ENCODE assay signal across 7 mouse cellular contexts in the genomic region with DNA sequence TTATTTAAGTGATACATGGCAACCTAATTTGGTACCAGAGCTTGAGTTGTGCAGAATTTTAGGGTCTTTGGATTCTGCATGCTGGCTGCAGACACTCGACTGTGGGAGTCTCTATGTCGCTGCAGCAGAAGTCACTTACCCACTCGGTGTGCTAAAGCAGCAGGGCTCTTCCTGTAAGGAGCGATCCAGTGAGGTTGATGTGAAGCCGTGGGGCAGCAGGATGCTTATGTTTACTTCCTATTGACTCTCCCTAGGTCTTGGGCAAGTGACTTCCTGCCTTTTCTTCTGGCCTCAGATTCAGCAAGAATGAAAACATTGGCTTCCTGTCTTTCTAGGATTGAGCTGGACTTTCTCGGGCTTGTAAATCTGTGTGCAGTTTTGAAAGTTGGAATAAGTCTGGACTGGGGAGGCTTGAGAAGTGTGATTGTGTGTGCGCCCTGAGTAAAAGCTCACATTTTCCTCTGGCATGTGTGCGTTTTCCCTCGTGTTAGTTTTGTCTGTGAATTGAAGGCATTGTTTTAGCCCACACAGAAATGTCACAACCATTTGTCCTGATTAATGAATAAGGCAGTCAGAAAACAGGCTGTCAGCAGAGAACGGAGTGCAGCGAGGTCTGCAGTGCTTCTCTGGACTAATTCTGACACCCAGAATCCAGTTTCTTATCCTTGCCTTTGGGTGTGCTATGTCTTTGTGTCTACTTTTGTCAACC.
DNase-seq lines count a peak whose midpoint lies in the region; ATAC-seq and TF ChIP-seq lines count a peak whose summit lies in the region.

No protein-coding gene starts in this region.

- H3K4me2 ChIP-seq in midbrain, embryonic 16.5 days (ENCODE audit: low read length) = no peak overlapping the region
- H3K4me2 ChIP-seq in midbrain, postnatal 0 days (ENCODE audit: low read depth, low read length, poor library complexity, severe bottlenecking) = no peak overlapping the region
- peak overlapping the region; percentile 16; the same call in 1 of the 2 replicates for H3K4me2 ChIP-seq in heart, embryonic 15.5 days
- no peak overlapping the region for H3K4me2 ChIP-seq in limb, embryonic 15.5 days

- no peaks in the 10 kb centered on the region for H3K9me3 ChIP-seq in midbrain, embryonic 16.5 days (replicated peaks; ENCODE audit: control insufficient read depth, low read length, poor library complexity, severe bottlenecking)
- H3K9me3 ChIP-seq in midbrain, postnatal 0 days (ENCODE audit: low read length) = no peaks in the 10 kb centered on the region
- no peaks in the 10 kb centered on the region for H3K9me3 ChIP-seq in heart, embryonic 15.5 days (replicated peaks)
- H3K9me3 ChIP-seq in limb, embryonic 15.5 days = no peaks in the 10 kb centered on the region

- no peak for ATAC-seq in midbrain, embryonic 16.5 days
- no peak for ATAC-seq in midbrain, postnatal 0 days (ENCODE audit: low FRiP score)
- 0 out of 2 replicates have a peak, but pooled peaks have one; percentile 43 for ATAC-seq in heart, embryonic 15.5 days (replicated peaks; ENCODE audit: insufficient number of reproducible peaks, insufficient read depth, low FRiP score, low read depth)
- ATAC-seq in limb, embryonic 15.5 days (ENCODE audit: insufficient number of reproducible peaks, low FRiP score, low TSS enrichment, low read depth) = no peak

- no peak overlapping the region for H3K9ac ChIP-seq in midbrain, embryonic 16.5 days (ENCODE audit: low read depth, low read length)
- no peak overlapping the region for H3K9ac ChIP-seq in midbrain, postnatal 0 days (replicated peaks; ENCODE audit: low read length, poor library complexity, severe bottlenecking)
- H3K9ac ChIP-seq in heart, embryonic 15.5 days = no peak overlapping the region
- H3K9ac ChIP-seq in limb, embryonic 15.5 days = no peak overlapping the region

- TF ChIP-seq CTCF in midbrain, postnatal 0 days (IDR thresholded peaks at IDR 0.05) = no peak

- H3K27me3 ChIP-seq in midbrain, embryonic 16.5 days (ENCODE audit: control insufficient read depth, insufficient read depth, low read depth, low read length) = no peaks in the 10 kb centered on the region
- H3K27me3 ChIP-seq in midbrain, postnatal 0 days (ENCODE audit: insufficient read depth, low read length) = no peaks in the 10 kb centered on the region
- no peaks in the 10 kb centered on the region for H3K27me3 ChIP-seq in heart, embryonic 15.5 days
- no peaks in the 10 kb centered on the region for H3K27me3 ChIP-seq in limb, embryonic 15.5 days

- H3K4me1 ChIP-seq in midbrain, embryonic 16.5 days (ENCODE audit: control insufficient read depth, insufficient read depth, low read length) = no peaks in the 10 kb centered on the region
- no peaks in the 10 kb centered on the region for H3K4me1 ChIP-seq in midbrain, postnatal 0 days (ENCODE audit: insufficient read depth, low read length)
- peaks cover 27% of the 10 kb centered on the region for H3K4me1 ChIP-seq in heart, embryonic 15.5 days (replicated peaks)
- H3K4me1 ChIP-seq in limb, embryonic 15.5 days = peaks cover 17% of the 10 kb centered on the region

- H3K27ac ChIP-seq in midbrain, embryonic 16.5 days (ENCODE audit: low read length) = peak overlapping the region; percentile 33; the same call in 1 of the 2 replicates
- H3K27ac ChIP-seq in midbrain, postnatal 0 days (ENCODE audit: low read depth, low read length) = no peak overlapping the region
- peak overlapping the region; percentile 77 for H3K27ac ChIP-seq in heart, embryonic 15.5 days
- H3K27ac ChIP-seq in limb, embryonic 15.5 days = peak overlapping the region; percentile 57

- no peak for DNase-seq in midbrain, postnatal 0 days (ENCODE audit: low spot score)
- DNase-seq in yolk sac, embryonic 10.5 days (ENCODE audit: low spot score) = peak; percentile 44
- no peak for DNase-seq in urinary bladder, adult 18-20 months (ENCODE audit: low spot score in 2 of 2)
- no peak for DNase-seq in ovary, postnatal 36 days (ENCODE audit: low spot score)

- H3K4me3 ChIP-seq in midbrain, embryonic 16.5 days (ENCODE audit: low read depth, low read length) = no peak overlapping the region
- no peak overlapping the region for H3K4me3 ChIP-seq in midbrain, postnatal 0 days (ENCODE audit: low read depth, low read length)
- H3K4me3 ChIP-seq in heart, embryonic 15.5 days = no peak overlapping the region
- H3K4me3 ChIP-seq in limb, embryonic 15.5 days = no peak overlapping the region

- WGBS in midbrain, embryonic 16.5 days = 70% methylated on average over 11 of the region's 11 CpGs
- whole genome bisulfite sequencing in midbrain, postnatal 0 days = 64% methylated on average over 11 of the region's 11 CpGs
- WGBS in heart, embryonic 15.5 days = 39% methylated on average over 11 of the region's 11 CpGs
- 41% methylated on average over 11 of the region's 11 CpGs for WGBS in limb, embryonic 15.5 days

- no peaks in the 10 kb centered on the region for H3K36me3 ChIP-seq in midbrain, embryonic 16.5 days (ENCODE audit: control insufficient read depth, insufficient read depth, low read length)
- no peaks in the 10 kb centered on the region for H3K36me3 ChIP-seq in midbrain, postnatal 0 days (ENCODE audit: insufficient read depth, low read length)
- H3K36me3 ChIP-seq in heart, embryonic 15.5 days = peaks cover 11% of the 10 kb centered on the region
- peaks cover 10% of the 10 kb centered on the region for H3K36me3 ChIP-seq in limb, embryonic 15.5 days
